Mouse (Mus musculus) heart, adult 2 months (tissue): ENCODE data around the gene Dusp6.

ENCODE experiments used
- CTCF ChIP-seq: fragments of 200-600 bp; IDR thresholded peaks from 2 replicates; pipeline ENCODE4 v1.8.1; 2022; ENCODE audit warnings: antibody characterized with exemption, mild to moderate bottlenecking, moderate library complexity
- EP300 ChIP-seq: fragments of 200-500 bp; IDR thresholded peaks from 2 replicates; pipeline ENCODE4 v1.6.1; 2011; ENCODE audit warnings: low read depth, low read length, control low read depth; ENCODE audit not compliant: insufficient read depth

DNA sequence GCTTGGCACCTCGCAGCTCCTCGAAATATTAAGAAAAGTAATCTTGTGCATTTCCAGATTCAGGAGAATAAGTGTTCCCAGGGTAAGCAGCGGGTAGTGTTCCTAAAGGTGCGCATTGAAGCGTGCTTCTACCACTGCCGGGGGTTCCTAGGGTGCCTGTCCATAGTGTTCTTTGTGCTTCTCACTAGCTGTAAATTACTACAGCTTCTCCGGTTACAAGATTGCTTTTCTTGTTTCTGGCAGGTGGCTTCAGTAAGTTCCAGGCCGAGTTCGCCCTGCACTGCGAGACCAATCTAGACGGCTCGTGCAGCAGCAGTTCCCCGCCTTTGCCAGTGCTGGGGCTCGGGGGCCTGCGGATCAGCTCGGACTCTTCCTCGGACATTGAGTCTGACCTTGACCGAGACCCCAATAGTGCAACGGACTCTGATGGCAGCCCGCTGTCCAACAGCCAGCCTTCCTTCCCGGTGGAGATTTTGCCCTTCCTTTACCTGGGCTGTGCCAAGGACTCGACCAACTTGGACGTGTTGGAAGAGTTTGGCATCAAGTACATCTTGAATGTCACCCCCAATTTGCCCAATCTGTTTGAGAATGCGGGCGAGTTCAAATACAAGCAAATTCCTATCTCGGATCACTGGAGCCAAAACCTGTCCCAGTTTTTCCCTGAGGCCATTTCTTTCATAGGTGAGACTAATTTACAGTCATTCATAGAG, 1.4 kb downstream of the Dusp6 start:
- TF ChIP-seq EP300: 0 out of 2 replicates have a peak, but pooled peaks have one; percentile 8
- TF ChIP-seq CTCF: no peak
